Mouse (Mus musculus) lung, postnatal 36 days (tissue): ENCODE measurements around the gene Prelid3b.

Source experiments
- DNase-seq: peaks from one replicate; pipeline ENCODE4 v3.0.0; 2022; ENCODE audit warnings: mixed read lengths

Gene Prelid3b

DNA sequence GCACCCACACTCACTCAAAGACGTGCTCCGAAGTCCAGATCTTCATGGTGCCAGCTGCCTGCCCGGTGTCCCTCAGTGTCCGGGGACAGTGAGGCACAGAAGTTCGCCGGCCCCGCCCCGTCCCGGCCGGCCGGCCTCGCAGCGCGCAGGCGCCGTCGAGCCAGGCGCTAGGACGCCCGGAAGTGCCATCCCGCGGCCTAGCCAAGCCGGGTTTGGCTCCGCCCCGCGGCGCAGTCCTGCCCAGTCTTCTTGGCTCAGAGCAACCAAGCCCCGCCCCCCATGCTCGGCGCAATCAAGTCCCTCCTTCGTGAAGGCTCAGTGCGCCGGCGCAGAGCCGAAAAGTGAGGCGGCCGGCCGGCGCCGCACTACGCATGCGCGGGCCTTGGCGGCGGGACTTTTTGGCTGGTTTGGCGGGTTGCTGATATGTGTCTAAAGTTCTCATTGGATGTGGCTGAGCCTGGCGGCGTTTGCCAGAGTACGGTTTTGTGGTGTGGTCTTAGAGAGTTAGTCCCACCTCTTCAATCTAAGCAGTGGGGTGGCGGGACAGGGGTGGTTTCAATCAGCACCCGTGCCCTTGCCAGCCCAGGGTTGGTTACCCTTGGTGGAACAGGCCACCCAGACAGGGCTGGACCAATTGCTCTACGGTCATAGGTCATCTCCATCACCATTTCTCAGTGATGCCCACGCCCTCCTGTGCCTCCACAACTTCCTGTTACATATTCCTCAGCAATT, at the start of gene Prelid3b:
TSS of gene Prelid3b (minus strand) at position 264 of the 732 bp plus-strand sequence.
- DNase-seq = peak; percentile 100

GRCm38 (mm10) chr2:174522134-174522533, 49.3 kb upstream of the Prelid3b start:
- DNase-seq = no peak

DNA sequence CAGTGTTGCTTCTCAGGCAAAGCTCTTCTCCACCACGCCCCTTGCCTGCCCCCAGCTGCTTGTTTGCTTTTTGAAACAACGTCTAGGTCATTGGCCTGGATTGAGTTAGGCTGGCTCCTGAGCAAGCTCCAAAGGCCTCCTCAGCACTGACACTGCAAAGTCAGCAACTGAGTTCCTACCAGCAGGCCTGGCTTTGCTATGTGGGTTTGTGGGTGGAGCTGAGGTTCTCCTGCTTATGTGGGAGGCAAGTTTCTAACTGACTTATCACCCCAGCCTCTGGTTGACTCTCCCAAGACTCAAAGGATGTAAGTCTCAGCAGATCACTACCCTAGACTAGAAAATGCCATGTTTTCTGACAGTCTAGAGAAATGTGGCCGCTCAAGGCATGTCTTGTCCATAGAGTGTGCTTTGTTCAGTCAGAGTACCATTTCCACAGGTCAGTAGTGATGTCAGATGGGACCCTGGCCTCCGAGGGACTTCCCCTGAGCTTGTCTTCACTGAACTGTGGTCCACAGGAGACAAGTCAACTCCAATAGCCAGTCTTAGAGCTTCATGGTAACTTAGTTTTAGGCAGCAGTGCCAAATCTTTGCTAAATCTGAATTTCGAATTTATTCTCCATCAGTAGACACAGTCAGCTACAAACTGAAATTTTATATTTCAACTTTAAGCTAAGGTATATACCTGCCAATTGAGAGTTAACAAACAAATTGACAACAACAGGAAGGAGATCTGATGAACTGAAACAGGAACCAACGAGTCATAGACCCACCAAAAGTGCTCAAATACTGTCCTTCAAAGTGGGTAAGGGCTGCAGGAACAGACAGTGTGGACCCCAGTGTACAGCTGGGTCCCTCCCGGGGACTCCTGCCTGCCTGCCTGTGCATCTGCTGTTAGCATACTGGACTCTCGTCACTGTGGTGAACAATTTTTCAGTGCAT, 44.5 kb upstream of the Prelid3b start:
- DNase-seq = peak; percentile 57

DNA sequence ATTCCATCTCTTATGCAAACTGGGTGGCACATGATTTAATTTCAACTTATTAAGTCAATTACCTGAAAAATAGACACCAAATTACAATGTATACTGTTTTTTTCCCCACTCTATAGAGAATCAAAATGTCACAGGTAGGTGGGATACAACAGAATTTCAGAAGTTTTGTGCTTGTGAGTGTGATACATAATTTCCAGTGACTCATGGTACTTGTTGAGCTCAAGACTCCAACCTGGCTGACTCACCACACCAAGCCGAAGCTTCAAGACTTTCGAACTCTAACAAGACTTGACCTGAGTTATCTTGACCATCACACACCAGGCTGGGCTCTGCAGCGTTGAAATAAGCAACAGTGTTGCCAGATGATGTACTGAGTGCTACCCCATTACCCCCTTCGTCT, 42.0 kb upstream of the Prelid3b start:
- DNase-seq = no peak

- peak; percentile 50 for DNase-seq
Measured at GRCm38 (mm10) chr2:174513827-174514226, 40.9 kb upstream of the Prelid3b start.

GRCm38 (mm10) chr2:174509825-174510224, 36.9 kb upstream of the Prelid3b start:
- DNase-seq = no peak

- no peak for DNase-seq
Measured at GRCm38 (mm10) chr2:174507998-174508397, 35.1 kb upstream of the Prelid3b start.

GRCm38 (mm10) chr2:174502831-174503460, 30.1 kb upstream of the Prelid3b start:
- peak; percentile 10 for DNase-seq

DNA sequence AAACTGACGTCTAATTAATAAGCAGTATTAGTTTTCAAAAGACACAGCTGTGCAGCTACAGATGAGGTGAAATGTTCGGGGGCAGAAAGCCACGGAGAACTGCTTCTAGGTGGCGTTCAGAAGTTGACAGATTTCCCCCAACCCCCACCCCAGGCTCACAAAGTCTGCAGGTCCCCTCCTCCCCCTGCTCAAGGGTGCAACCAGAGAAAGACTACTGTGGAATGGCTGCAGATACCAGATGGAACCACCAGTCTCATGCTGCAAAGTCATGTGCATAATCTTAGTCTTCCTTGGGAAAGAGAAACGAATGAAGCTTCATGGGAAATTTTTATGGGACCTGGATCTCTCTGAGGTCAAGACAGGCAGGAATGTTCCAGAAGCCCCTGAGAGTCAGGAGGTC, 29.4 kb upstream of the Prelid3b start:
- DNase-seq = no peak

DNA sequence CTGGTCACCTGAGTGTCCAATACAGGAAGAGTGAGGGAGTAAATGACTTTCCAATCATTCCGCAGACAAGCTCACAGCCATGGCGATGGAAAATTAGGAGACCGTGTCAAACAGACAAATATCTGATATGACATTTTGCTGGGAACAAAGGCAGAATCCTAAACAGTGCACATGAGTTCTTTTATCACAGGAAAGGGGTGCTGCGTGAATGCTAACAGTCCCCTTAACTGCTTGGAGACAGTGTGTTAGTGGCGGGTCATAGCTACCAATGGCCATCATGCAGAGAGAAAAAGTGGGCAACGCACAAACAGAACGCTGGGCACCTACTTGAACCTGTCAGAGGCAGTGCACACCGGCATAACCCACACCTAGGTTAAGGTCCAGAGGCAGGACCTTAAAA, 28.6 kb upstream of the Prelid3b start:
- DNase-seq = no peak

DNA sequence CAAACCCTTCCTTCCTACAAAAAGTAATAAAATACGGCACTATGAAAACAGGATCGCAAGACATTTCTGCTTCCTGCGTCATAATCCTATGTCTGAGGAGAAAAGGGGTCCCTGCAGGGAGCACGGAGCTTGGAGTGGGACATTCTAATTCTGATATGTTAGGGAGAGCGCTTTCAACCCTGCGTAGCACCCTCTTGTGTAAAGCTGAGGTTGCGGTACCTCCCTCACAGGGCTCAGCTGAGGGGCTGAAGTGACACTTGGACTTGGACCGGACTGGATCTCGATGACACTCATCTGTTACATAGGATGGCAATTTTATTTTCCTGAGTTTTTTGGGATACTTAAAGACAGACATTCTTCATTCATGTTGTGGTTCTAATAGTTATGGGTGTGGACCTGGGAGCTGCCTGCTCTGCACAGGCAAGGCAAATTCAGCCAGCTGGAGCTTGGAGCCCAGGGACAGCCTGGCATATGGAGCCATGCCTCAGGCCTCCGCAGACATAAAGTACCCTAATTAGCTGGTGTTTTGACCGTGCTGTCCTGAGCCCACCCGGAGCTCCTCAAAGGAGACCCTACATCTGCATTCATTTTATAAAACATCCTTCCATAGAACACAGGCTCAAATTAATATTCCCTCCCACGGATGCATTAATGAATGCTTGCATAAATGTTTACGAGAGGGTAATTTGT, 28.1 kb upstream of the Prelid3b start:
- DNase-seq = no peak

- DNase-seq = peak; percentile 78
Measured at GRCm38 (mm10) chr2:174492858-174493257, 20.0 kb upstream of the Prelid3b start.

DNA sequence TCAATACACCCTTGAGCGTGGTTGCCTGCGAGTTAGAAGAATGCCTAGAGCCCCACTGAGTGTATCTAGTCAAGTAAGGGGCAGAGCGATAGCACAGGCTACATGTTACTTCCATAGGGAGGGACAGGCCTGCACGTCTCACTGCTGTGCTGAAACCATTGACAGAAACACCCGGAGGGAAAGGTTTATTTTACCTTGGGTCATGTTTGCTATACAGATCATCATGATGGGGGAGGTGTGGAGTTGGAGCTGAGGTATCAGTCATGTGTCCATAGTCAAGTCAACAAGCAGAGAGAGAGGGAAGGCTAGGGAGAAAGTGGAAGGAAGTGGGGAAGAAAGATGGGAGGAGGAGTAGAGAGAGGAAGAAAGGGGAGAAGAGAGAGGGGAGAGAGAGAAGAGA, 14.1 kb upstream of the Prelid3b start:
- DNase-seq = no peak

DNA sequence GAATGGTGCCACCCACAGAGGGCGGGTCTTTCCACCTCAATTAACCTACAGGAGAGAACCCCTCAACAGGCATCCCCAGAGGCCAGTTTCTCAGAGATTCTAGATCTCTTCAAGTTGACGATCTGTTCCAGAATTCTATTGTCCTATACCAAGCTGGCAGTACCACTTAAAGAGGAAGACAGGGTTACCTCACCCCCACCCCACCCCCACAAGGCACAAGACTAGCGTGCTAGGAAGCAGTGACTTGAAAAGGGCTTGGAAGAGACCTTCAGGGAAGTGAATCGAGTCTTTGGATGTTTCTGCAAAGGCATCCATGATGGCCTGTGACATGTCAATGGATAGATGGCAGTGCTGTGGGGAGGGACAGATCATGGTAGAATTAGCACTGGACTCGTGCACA, 5.9 kb upstream of the Prelid3b start:
- DNase-seq = no peak

GRCm38 (mm10) chr2:174477543-174478319, 4.8 kb upstream of the Prelid3b start:
- DNase-seq = peak; percentile 7

DNA sequence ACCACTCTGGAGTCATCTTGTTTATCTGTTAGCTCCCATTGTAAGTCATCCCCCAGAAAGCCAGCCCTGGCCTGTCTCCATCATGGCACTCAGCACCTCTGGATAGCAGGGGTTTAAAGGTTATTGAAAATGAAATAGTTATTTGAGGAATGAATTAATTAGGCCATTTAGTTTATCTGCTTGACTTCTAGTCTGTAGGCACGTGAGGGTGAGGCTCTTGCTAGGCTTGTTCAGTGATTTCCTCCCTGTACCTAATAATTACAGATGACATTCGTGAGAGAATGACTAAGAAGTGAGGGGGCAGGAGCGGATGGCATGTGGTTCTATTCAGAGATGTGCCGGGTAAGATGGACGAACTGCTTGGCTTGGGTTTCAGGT, 658 bp upstream of the Prelid3b start:
- no peak for DNase-seq

DNA sequence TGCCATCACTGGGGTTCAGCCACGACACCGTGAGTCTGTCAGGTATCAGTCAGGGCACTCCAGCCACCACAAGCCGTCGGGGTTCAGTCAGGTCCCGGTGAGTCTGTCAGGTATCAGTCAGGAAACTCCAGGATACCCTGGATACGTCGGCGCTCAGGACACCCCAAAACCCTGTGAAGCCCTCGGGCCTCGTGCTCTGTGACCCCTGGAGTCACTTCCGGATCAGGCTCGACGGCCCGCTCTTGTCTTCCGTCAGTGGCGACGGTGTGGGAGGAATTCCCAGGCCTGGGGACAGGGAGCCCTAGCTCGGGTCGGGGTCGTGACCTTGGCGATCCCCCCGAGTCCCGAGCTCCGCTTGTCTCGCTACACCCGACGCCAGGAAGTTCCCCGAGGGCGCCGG, 474 bp downstream of the Prelid3b start:
- DNase-seq = no peak

GRCm38 (mm10) chr2:174470786-174471405, 2.0 kb downstream of the Prelid3b start:
- DNase-seq = no peak

DNA sequence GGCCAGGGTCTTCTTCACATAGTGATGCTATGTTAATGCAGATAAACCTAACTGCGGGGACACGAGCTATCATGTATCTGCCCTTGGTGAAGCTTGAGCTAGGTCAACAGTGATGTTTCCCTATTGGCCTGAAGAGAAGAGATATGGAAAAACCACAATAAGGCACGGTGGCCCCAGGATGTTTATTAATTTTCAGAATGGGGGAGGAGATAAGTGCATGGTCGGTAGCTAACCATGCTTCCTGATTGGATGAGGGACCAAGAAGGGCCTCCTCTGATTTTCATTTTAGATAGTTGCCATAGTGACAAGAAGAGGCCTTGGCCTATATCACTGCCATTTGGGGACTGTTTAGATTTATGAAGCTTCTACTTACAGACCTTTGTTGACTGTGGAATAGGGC, 2.5 kb downstream of the Prelid3b start:
- no peak for DNase-seq

DNA sequence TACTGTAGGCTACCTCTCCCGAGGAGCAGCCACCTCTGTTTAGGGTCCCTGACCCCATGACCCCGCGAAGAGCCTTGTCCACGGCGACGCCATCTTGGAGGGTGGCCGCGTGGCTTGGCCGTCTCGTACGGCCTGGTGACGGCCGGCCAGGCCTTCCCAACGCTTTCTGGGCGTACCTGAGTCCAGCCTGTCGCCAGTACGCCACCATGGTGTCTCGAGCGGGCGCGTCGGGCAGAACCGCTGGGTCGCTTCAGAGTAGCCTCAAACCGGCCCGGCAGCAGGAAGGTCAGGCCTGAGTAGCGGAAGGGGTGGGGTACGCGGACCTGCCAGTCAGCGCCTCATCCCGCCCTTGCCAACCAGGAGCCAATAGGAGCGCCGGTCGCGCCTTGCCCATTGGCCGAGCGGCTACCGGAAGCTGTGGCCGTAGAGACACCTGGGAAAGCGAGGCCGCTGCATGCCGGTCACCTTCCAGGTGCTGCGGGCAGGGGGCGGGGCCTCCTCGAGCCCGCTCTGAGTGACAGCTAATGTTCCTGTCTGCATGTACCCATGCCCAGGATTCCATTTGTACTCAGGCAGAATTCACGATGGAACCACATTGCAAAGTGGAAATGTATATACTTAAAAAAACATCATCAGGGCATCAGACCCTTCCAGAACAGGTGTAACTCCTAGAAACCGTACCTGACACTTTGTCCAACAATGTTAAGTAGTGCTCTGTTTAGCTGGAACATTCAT, 8.9 kb downstream of the Prelid3b start, which contains the start of gene Atp5e:
TSS of gene Atp5e (minus strand) at position 317 of the 735 bp plus-strand sequence.
- DNase-seq = peak; percentile 98

GRCm38 (mm10) chr2:174463370-174463769, 9.5 kb downstream of the Prelid3b start:
- peak; percentile 14 for DNase-seq
